Mouse (Mus musculus): ENCODE results near the gene Arhgap19.

- TF ChIP-seq CTCF (IDR thresholded peaks at IDR 0.05; ENCODE audit: extremely low read depth, insufficient read depth, insufficient read length, insufficient replicate concordance) (no peak), POLR2A (IDR thresholded peaks at IDR 0.05; ENCODE audit: low read depth, low read length) (no peak)
Measured at GRCm38 (mm10) chr19:41754760-41755159, 47.1 kb downstream of the Arhgap19 start.

All from spleen, adult 2 months (tissue).